Mouse (Mus musculus) monocyte, adult 5-6 weeks (primary cell): Measurements from ENCODE around the gene Nmnat3. TPM values are rescaled to one million over a fixed set of nuclear protein-coding genes. Genes with fewer than 3 reads are reported as not detected.
"Not testable (repeated sequence)": the region's sequence is repeated elsewhere in the genome, so short reads cannot be mapped to it uniquely, and the experiment has no call there.

ENCODE experiments used
- ATAC-seq: fragments of 153-309, 156-312 bp; replicated peaks from 2 replicates; pipeline ENCODE4 v1.8.0; 2017; ENCODE audit warnings: mild to moderate bottlenecking; ENCODE audit not compliant: low TSS enrichment, insufficient number of reproducible peaks, severe bottlenecking, poor library complexity, low FRiP score
- total RNA-seq: library from RNA; stranded (forward); fragments of 200-1000, 200-491, 200-594 nt; gene quantifications from 3 replicates; pipeline ENCODE4 v1.2.3, GENCODE M21; 2017

Gene Nmnat3
- total RNA-seq, result 5.2 to 8.6 TPM (median 7.2 TPM) in 3 replicates

DNA sequence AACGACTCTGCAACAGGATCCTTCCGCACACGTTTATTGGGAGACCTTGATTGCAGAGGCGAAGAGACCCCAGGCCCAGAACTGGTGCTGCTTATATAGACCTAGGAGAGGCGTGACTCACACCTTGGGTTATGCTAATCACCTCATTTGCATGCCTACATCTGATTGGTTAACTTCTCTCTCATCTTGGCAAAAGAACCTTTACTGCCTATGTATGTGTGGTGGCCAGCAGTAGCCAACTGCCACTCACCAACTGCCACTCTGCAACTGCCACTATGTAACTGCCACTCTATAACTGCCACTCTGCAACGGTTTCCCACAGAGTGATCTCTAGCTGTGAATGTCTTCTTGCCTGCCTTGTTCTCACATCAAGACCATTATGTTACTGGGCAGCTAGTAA, at the start of gene Nmnat3:
TSS of gene Nmnat3 (plus strand) at position 301 of the 400 bp plus-strand sequence.
- ATAC-seq, result not testable (repeated sequence)

DNA sequence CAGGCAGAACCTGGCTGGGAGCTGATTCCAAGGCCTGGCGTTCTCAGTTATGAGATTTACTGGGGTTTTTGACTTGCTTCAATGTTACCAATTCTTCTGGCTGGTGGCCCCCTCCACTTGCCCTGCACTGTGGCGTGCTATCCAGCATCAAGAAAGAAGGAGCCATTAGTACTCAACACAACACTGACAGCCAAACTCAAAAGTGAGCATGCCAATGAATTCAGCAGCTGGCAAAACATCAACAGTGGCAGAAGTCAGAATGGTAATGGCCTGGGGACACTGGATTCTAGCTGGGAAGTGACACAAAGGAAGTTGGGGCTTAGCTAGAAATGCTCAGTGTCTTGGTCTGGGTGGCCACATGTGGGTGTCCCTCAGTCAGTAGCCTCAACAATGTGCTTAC, 43.8 kb upstream of the Nmnat3 start:
- no peak for ATAC-seq

DNA sequence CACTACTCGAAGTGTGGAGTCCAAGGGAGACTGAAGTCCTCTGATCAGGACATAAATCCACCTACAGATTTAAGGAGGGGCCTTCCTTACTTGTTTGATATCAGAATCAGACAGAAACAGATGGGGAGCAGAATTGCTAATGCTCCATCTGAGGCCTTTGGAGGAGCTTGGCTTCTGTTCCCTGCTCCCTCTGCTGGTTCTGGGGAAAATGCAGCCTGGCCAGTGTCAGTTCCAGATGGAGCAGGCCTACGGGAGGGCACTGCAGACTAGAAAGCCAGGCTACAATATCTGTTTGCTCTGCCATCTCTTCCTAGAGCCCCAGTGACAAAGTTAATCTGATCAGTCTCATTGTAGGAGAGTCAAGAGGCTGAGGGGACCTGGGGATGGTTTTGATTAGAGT, 43.0 kb upstream of the Nmnat3 start:
- ATAC-seq, result no peak

DNA sequence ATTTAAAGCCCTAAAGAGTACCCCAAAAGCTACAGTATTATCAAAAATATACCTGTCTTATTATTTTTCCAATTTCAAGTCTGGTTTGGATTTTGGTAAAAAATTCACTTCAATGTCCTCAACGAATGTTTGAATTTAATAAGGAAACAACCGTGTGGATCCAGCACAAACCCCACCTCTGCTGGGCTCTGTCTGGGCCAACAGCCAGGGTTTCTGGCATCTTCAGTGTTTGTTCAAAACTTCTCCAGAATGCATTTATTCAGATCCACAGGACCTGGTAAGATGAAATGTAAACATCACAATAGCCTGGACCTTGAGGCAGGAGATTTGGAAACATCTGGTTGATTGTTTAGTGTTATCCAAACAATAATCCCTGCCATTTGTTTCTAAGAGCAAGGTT, 42.0 kb upstream of the Nmnat3 start:
- ATAC-seq, result no peak

DNA sequence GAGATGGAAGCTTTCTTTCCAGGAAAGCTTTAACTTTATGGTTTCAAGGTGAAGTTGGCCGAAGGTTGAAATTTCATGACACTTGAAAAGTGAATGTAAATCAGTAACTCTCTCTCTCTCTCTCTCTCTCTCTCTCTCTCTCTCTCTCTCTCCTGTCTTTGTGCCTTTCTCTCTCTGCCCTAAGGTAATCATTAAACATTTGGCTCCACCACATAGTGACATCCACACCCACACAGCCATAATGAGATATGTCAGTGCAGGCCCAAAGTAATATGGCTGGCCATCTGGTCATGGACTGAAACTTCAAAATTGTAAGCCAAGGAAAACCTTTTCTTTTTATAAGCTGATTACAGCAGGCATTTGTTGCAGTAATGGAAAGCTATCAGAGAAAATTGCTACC, 40.9 kb upstream of the Nmnat3 start:
- ATAC-seq, result no peak

DNA sequence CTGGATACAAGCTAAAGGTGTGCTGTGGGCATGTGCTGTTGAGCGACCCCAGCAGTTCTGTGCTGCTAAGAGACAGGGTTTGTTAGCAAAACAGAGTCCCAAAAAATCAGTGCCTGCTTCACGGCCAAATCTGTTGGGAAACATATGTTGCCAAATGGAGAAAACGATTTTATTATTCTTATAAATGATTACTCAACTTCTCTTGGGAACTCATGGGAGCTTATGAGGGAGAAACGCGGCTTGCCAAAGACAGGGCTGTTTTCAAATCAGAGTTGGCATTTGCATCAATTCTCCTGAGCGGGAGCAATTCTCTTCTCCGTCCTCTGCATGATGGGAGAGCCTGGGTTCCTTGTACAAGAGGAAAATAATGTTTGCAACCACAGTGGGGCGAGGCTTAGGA, 27.0 kb upstream of the Nmnat3 start:
- ATAC-seq, result no peak

DNA sequence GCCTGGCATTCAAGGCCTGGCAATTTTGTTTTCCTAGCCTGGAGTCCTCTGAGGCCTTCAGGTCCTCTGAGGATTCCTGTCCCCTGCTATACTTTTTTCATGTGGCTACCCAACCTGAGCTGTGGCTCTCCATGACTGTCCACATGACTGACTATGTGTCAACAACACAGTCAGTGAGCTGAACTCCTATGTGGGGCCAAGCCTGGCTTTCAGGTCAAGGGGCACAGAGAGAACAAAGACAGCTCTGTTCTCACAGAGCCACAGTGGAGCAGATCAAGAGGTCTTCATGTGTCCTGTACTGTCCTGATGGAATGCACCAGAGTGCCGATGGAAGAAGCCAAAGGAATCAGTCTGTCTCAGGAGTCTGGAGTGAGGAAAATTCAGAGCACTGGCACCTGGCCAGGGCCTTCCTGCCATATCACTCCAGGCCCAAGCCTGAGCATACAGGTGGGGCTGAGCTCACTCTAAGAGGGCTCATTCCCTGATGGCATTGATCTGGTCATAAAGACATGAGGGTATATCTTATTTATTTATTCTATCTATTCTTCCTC, 25.7 kb upstream of the Nmnat3 start:
- no peak for ATAC-seq

DNA sequence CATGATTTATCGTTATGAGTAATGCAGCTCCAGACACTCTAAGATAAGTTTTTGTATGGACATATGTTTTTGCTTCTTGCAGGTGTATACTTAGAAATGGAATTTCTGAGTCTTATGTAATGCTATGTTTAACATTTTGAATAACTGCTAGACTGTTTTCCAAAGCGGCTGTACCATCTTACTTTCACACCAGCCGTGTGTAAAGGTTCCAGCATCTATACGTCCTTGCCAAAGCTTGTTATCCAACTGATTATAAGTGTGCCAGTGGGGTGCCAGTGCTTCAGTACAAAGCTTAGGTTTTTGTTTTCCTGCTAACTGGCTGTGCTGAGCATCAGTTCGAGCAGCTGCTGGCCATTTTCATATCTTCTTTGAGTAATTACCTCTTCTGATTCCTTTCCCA, 22.3 kb upstream of the Nmnat3 start:
- ATAC-seq, result no peak

DNA sequence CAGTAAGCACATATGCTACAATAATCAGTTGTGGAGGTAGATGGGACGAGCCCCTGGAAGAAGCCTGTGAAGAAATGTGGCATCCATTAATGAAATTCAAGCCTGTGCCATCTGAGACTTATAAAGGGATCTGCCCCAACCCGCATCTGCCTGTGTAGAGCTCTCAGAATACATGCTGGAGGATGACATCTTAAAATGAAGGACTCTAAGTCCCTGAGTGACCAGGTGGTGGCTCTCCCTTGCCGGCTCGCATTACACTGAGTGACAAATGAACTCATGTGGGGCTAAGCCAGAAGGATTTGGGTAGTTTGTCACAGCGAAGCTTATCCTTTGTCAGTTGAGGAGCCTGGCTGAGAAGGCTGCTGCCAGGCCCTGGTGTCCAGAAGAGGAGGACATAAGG, 14.5 kb upstream of the Nmnat3 start:
- no peak for ATAC-seq

DNA sequence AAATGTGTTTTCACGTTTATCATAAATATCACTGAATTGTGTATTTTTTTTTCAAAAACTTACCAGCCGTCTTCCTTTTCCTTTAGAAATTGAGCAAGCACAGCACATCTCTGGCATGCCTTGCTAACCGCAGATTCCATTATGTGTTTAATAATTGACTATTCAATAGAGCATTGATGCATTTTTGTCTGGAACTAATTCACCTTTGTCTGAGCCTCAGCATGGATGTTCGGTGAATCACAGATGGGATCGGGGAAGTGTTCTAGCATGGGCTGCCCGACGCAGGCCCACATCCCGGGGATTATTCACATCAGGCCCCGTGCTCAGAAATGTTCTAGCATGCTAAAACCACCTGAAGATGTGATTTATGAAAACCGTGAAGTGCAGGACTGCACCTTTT, 12.2 kb upstream of the Nmnat3 start:
- no peak for ATAC-seq

DNA sequence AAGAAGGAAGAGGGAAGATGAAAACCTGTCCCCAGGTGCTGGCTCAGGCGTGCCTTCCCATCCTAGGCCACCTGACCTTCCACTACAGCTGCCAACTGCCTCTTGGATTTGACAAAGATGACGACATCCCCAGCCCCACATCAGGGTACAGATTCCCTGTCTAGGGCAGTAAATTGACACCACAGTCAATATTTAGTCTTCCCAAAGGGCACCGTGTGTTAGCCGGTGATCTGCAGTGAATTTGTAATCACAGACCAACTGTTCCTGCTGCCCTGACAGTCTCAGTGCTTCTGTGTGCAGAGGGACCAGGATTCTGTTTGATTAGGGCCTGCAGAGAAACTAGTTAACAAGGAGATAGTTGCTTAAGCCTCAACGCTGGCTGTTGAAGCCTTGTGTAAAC, 7.1 kb upstream of the Nmnat3 start:
- ATAC-seq, result no peak

DNA sequence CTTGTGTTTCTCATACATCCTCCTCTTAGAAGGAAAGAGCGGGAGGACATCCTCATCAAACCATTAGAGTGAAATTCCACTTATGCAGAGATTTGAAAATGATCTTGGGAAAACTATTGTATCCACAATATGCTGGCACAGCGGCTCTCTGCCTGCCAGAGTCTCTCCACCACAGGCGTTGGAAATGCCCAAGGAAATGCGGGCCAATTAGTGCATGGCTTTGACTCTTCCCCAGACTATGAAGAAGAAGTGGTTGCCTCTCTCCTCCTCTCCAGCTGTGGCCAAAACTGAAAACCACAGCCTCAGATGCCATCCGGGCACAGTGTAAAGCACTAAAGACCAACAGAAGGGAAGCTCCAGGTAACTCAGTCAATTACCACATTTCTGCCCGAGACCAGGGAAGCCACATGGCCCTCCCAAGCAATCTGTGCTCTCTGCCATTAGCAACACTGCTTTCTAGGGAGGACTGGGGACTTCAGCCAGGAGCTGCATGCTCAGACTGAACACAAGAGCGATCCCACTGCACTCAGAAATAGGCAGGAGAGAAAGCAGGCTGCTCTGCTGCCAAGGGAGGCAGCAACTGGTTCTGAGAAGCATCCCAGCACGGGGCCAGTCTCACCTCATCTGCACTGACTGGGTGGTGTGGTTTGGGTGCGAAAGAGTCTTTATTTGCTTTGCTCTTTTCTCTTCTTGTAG, 1.5 kb upstream of the Nmnat3 start:
- ATAC-seq, result no peak

DNA sequence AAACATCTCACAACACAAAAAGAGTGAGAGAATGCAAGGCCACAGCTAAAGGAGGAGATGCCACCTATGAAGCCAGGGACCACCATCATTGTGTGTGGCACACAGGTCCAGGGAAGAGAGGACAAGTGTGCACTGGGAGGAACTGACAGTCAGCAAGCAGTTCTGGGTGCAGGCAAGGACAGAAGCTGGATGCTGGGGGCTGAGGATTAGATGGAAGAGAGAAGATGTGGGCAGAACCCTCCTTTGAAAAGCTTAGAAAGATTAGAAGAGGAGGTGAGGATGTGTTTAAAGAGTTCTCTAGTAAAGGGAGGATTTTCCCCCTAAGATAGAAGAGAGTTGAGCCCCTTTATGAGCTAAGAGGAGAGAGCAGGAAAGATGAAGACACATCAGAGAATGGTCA, 2.4 kb downstream of the Nmnat3 start:
- no peak for ATAC-seq

DNA sequence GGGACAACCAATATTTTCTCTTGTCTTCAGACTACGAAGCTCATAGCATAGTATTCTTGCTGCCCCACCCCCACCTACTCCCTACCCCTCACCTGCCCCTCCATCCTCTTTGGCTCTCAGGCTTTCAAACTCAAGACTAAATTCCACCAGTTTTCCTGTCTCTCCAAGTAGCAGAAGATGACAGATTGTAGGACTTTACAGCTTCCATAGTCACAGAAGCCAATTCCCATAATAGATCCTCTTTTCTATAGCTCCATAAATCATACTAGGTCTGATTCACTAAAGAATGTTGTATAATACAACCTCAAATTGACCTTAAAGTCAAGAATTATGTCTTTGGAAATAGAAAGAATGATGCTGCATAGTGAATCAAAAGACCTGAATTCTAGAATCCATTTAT, 3.4 kb downstream of the Nmnat3 start:
- ATAC-seq, result no peak

DNA sequence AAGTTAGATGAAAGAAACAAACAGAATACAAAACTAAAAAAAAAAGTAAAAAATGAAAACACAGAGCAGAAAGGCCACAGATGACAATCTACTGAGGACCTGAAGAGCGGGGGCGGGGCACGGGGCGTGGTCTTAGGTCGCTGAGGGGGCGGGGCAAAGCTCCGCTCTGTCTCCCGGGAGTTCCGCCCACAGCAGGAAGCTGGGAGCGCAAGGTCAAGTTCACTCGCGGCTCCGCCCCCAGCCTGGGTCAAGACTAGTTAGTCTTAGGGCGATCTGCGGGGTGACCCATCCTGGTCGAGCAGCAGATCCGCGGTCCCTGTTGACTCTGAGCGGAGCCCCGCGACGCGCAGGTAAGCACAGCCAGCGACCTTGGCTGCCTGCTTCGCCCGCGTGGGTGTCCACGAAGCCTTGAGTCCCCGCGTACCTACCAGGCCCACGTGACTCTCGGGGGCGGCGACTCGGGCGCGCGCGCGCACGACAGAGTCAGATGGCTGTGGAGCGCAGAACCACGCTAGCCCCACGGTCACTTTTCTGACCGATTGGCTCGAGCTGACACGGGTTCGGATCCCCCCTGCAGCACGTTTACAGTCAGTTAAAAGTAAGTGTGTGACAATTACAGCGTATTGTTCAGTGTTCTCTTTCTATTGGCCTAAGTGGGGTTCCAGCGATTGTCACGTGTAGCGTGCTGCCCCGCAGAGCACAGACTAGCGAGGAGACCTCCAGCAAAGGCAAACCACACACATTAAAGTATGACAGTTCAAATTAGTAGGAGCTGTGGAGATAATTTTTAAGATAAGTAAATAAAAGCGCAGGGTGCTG, 9.4 kb downstream of the Nmnat3 start:
- peak; percentile 85 for ATAC-seq

DNA sequence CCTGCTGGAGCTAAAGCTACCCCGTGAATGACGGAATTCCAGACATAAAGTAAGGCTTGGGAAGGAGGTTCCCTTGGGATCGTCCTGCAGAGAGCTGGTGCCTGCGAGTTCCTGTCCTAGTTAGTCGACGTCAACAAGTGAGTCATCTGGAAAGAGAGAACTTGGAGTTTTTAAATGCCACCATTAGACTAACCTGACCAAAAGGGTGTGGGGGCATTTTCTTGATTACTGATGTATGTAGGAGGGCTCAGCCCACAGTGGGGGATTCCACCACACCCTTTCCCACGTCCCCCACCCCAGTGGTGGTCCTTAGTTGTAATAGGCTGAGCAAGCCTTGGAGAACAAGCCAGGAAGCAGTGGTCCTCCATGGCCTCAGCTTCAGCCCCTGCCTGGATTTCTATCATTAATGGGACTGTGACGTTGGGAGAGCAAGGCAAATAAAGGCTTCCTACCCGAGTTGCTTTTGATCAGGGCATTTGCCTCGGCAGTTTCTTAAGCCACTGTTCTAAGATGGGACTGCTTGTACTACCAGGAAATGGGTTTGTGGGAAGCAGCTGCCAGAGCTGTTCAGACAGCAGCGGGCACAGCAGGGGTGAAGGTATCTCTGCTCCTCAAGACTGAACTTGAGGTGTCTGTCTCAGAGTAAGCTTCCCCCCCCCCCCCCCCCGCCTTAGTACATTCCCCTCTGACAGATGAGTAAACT, 10.2 kb downstream of the Nmnat3 start:
- no peak; the same call in 1 of the 2 replicates for ATAC-seq

DNA sequence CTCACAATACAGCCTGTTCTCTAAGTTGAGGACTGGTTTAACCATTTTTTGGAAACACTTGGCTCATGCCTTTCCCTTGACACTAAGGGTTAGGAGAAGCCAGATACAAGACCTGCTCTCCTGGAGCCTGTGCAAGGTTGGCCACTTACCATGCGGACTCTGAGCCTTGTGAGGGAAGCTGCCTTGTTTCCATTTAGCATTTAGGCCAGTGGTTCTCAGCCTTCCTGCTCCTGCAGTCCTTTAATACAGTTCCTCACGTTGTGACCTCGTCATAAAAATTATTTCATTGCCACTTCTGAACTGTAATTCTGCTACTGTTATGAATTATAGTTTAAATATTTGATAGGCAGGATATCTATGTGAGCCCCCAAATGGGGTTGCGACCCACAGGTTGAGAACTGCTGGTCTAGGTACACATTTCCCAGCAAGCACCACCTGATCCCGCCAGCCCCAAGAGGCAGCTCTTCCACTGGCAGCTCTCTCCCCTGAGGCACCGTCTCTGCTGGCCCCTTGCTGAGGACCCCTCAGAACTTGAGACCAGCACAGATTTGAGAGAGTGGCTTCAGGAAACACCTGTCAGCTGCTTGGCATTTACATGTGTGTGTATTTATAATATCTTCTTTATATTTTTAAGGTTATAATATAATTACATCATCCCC, 10.8 kb downstream of the Nmnat3 start:
- no peak for ATAC-seq

DNA sequence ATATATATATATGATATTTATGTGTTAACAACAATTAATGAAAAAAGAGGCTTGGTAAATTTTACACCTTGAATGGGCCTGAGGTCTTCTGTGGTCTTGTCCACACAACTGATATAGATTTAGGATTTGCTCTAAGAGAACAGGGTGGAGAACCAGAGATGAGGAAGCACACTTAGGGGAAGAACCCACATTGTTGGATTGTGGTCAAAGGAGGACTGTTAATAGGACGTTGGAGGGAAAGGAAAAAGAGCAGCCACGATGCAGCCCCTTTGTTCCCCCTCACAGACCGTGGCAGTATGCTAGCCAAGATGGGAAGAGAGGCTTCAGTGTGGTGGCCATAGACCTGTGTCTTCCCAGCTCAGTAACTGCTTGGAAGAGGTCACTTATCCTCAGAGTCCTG, 11.5 kb downstream of the Nmnat3 start:
- no peak for ATAC-seq

DNA sequence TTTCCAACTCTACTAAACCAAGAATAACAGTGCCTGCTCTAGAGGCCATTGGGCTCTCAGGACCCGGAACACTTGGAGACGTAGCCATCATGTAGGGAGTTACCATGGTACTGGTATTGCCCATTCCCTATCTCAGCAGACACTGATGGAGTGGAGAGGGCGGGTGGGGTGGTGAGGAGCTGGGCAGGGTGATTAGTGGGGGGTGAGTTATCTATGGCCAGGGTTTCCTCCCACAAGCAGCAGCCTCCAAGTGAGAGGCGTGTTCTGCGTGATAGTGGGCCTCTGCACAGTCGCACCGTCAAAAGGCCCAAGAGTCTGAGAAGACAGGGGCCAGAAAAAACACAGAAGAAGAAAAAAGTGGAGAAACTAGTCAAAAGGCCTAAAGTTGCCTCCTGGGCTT, 12.0 kb downstream of the Nmnat3 start:
- no peak for ATAC-seq
